Mouse (Mus musculus): ENCODE measurements around the gene Limk2. TPM values are rescaled to one million over a fixed set of nuclear protein-coding genes. Genes with fewer than 3 reads are reported as not detected.

Gene Limk2
- total RNA-seq, 2 experiments from 2014 or later, result 12.1 to 29.8 TPM

GRCm38 (mm10) chr11:3417795-3418194 lies 8.8 kb upstream of the Limk2 start:
- no peak for ATAC-seq (replicated peaks; ENCODE audit: poor library complexity, severe bottlenecking)

- no peak for ATAC-seq (replicated peaks; ENCODE audit: poor library complexity, severe bottlenecking)
These were observed 7.4 kb upstream of the Limk2 start for GRCm38 (mm10) chr11:3416399-3416798.

- no peak for ATAC-seq (replicated peaks; ENCODE audit: poor library complexity, severe bottlenecking)
These were observed 3.1 kb upstream of the Limk2 start for GRCm38 (mm10) chr11:3412111-3412510.

- ATAC-seq (replicated peaks; ENCODE audit: poor library complexity, severe bottlenecking), result peak; percentile 20; the same call in 1 of the 2 replicates
These were observed 625 bp downstream of the Limk2 start for GRCm38 (mm10) chr11:3408131-3408996.

DNA sequence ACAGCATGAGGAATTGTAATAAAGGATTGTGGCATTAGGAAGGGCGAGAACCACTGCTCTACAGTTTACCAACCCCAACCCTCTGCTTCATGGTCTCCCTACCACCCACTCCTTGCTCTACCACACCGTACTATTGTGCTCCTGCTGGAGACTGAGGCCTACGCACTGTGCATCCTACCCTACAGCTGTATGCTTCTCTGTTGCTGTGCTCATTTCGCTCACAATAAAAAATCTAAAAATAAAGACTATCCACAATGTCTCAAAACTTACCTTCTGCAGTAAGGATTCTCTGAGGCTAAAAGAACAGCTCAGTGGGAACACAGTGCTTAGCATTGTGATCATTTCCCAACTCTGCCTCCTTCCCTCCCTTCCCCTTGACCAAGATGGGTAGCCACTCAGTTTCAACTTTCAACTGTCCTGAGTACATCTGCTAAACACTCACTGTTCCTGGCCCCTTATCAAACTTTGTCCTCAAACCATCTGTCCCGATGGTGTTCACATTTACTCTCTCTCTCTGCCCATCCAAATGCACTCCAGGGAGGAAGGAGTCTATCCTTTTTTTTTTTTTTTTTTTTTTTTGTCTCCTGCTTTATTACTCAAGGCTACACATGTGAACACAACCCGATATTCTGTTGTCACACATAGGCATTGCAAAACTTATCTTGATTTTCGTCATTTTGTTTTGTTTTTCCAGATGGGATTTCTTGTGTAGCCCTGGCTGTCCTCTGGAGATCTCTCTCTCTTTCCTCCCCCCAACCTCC lies 4.5 kb downstream of the Limk2 start:
- ATAC-seq (replicated peaks; ENCODE audit: poor library complexity, severe bottlenecking), result no peak

GRCm38 (mm10) chr11:3403024-3403423 lies 6.0 kb downstream of the Limk2 start:
- no peak for ATAC-seq (replicated peaks; ENCODE audit: poor library complexity, severe bottlenecking)

DNA sequence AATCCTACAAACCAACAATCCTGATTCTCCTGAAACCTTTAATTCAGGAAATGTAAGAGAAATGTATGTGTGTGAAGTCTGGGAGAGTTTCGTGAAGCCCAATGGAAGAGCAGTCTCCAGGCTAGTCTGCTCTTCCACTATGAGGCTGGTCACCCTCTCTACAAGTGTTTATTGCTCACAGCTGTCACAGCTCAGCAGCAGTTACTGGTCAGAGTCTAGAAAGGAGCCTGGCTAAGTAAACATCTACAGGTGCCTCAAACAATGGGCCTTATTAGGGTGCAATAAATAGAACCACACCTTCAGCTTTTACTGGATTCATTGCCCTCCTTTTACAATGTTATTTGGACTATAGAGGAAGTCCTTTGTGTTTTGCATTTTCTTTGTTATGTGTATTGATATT lies 10.7 kb downstream of the Limk2 start:
- no peak for ATAC-seq (replicated peaks; ENCODE audit: poor library complexity, severe bottlenecking)

- ATAC-seq (replicated peaks; ENCODE audit: poor library complexity, severe bottlenecking), result no peak
These were observed 12.4 kb downstream of the Limk2 start for GRCm38 (mm10) chr11:3396562-3396961.

GRCm38 (mm10) chr11:3396091-3396490 lies 12.9 kb downstream of the Limk2 start:
- ATAC-seq (replicated peaks; ENCODE audit: poor library complexity, severe bottlenecking), result no peak

DNA sequence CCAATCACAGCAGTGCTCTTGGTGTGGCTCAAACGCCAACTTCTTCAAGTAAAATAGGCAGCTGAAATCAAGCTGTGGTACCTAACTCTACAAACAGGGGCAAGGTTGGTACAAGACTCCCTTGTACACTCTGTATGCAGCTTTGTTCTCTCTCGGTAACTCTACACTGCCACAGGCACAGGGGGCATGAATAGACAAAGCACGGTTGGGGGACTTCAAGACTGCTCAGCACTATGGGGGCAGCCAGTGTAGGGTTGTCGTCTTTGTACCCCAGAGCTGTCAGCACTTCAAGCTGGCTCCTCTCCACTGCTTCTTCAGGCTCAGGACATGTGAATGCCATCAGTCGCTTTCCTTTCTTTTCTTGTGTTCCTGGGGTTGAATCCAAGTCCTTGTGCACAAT lies 14.5 kb downstream of the Limk2 start:
- ATAC-seq (replicated peaks; ENCODE audit: poor library complexity, severe bottlenecking), result no peak

DNA sequence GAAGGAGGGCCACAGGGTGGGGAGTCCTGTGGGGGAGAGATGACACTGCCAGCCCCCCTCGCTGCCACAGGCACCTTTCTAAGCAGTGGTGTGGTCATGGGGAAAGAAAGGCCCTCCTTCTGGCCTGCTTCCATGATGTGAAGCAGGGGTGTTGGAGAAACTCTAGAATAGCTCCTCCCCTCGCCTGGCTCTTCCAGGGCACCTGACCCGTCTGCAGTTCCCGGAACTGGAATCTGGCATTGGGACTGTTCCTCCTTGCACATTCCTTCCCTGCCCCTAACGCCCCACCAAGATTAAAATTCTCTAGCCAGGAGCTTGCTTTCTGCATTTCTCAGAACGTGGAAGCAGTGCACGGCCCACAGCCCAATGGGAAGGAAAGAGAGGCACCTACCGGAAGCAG lies 16.5 kb downstream of the Limk2 start:
- ATAC-seq (replicated peaks; ENCODE audit: poor library complexity, severe bottlenecking), result no peak

GRCm38 (mm10) chr11:3390789-3391188 lies 18.2 kb downstream of the Limk2 start:
- no peak for ATAC-seq (replicated peaks; ENCODE audit: poor library complexity, severe bottlenecking)

DNA sequence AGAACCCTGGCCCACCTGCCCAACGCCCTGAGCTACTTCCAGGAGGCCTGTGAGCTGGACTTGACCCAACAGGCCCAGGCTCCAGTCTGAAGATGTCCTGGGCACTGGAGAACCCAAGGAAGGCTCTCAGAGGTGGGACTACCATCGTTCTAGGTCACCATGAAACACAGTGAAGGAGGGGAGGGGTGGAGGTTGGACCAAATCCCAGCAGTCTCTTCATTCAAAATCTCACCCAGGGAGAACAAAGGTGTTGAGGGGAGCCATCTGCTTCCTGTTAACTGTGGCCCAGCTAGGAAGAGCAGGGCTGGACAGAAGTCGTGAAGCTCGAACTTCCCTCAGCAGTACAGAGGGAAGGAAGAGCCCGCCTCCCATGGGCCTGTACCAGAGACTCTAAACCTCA lies 19.0 kb downstream of the Limk2 start:
- ATAC-seq (replicated peaks; ENCODE audit: poor library complexity, severe bottlenecking), result no peak

DNA sequence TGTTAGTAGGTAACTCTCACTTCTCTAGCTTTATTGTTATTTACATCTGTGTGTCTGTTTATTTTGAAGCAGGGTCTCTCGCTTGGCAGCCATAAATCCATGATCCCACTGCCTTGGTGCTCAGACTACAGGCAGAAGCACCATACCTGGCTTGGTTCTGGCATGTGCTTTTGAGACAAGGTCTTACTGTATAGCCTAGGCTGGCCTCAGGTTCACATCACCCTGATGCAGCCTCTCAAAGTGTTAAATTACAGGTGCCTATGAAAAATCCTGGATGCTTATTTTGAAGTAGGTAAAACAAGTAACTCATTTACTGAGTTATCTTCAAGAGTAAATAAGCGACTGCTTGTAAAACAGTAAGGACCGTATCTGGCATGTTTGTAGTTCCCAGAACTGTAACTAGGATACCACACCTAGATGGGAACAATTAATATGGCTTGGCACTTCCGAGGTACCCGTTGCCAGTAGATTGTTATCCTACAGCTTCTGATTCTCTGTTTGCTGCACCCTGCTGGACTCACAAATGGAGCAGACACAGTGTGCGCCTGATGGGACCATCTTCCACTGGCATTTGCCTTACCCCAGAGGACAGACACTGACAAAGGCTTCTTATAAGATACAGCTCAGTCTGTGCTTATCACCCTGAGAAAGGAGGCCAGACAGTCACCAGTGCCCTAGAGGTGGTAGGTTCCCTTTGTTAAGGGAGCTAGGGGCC lies 21.4 kb downstream of the Limk2 start:
- no peak for ATAC-seq (replicated peaks; ENCODE audit: poor library complexity, severe bottlenecking)

DNA sequence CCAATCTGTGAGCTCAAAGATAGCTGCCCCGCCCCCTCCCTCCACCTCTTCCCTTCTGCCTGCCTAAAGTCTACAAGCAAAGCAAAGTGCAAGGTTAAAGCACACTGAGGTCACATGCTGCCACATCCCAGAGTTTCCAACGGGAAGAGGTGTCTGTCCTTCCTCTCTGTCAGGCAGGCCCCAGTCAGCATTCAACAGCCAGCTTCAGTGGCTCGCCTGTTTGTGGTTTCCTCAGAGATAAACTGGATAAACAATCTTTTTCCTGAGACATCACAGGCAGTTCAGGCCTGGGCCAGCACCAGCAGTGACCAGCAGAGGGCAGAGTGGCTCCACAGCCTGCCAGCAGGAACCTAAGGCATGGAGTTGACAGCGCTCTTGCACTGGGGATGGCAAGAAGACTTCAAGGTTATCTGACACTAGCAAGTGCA lies 22.0 kb downstream of the Limk2 start:
- peak; percentile 90 for ATAC-seq (replicated peaks; ENCODE audit: poor library complexity, severe bottlenecking)

GRCm38 (mm10) chr11:3382602-3383594 lies 26.1 kb downstream of the Limk2 start:
- ATAC-seq (replicated peaks; ENCODE audit: poor library complexity, severe bottlenecking), result peak; percentile 72

DNA sequence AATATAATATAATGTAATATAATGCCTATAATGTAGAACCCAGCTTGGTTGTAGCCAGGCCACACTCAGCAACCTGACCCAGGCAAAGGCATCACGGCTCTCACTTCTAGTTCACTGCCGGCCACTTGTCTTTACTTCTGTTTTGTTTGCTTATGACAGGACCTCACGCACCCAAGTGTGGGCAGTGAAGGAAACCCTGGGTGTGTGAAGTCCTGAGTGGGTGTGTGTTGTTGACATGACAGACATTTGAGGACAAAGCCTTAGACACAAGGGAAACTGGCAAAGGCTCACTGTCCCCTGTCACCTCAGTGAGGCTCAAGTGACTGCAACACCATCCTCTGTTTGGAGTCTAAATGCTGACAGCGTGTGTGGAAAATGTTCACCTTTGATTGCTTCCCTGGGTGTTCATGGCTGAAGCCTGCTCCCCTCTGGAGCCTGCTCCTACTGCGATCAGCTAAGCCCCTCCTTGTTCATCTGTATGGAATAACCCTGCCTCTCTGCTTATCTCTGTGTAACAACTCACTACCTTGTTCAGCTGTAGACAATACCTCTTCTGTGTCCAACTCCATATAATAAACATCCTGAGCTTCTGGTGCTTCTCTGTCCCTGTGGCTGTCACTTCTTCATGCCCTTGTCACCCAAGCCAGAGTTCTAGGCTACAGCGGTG lies 27.7 kb downstream of the Limk2 start:
- ATAC-seq (replicated peaks; ENCODE audit: poor library complexity, severe bottlenecking), result no peak

DNA sequence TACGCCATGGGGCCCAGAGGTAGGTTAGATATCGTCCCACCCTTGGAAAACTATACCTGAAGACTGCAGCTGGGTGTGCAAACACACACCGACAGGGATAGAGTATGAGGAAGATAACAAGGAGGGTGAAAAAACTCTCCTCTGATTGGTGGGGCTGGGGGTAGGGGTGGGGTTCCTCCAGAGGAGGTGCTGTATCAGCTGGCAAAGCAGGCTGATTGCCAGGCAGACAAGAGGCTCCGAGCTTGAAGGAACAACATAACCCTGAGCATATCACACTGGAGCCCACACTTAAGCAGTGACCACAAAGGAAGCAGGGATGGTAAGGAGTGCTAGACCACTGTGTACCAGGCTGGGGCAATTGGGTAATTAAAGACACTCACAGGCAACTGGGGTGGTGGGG lies 29.6 kb downstream of the Limk2 start:
- peak; percentile 72 for ATAC-seq (replicated peaks; ENCODE audit: poor library complexity, severe bottlenecking)

DNA sequence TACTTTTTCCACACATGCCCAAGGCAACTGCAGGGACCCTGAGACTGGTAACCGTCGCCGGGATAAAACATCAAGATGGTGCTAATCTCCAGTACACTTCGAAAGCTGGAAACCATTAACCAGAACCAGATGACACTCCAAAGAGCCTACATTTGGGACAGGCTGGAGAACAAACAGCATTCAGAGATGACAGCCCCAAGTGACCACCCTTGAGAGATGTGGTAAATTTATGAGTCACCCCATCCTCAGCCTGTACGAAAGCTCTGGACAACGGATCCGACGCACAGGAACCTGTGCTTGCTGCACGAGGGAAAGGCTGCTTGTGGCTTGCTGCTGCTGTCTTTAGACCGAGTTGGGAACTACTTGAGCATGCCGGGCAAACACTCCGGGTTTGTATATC lies 34.2 kb downstream of the Limk2 start:
- no peak for ATAC-seq (replicated peaks; ENCODE audit: poor library complexity, severe bottlenecking)
